Mouse (Mus musculus) bone marrow, adult 2 months (tissue): Measurements from ENCODE around the gene Bcl6b.

Experiments used
- CTCF ChIP-seq: fragments of 200-500 bp; IDR thresholded peaks from 2 replicates; pipeline ENCODE4 v1.5.1; 2011; ENCODE audit warnings: low read length, control low read depth; ENCODE audit not compliant: control insufficient read depth, insufficient read depth
- POLR2A ChIP-seq: fragments of 200-500 bp; IDR thresholded peaks from 2 replicates; pipeline ENCODE4 v1.6.1; 2011; ENCODE audit warnings: low read depth, mild to moderate bottlenecking, control low read depth, low read length, borderline replicate concordance; ENCODE audit not compliant: control insufficient read depth

- TF ChIP-seq POLR2A (no peak), CTCF (no peak)
Measured at GRCm38 (mm10) chr11:70232546-70232945, 2.9 kb upstream of the Bcl6b start.
